Mouse (Mus musculus): ENCODE data around the gene Nr5a2. TPM values are rescaled to one million over a fixed set of nuclear protein-coding genes. Genes with fewer than 3 reads are reported as not detected.

The Nr5a2 gene
- polyA plus RNA-seq (2017; shearing (Covaris generic)) = under 1 TPM in 1 of 2 experiments, not detected in 1; 0.42 TPM

GRCm38 (mm10) chr1:136960428-136961012 is at the start of gene Nr5a2:
Gene Nr5a2, minus strand, starts transcription at chr1:136960448.
- ATAC-seq = no peak

- ATAC-seq = no peak
Measured at GRCm38 (mm10) chr1:137008726-137009239, 48.5 kb upstream of the Nr5a2 start.

- no peak for ATAC-seq
Measured at GRCm38 (mm10) chr1:137003816-137004215, 43.6 kb upstream of the Nr5a2 start.

- no peak for ATAC-seq
Measured at GRCm38 (mm10) chr1:137003144-137003543, 42.9 kb upstream of the Nr5a2 start.

- no peak for ATAC-seq
Measured at GRCm38 (mm10) chr1:136991762-136992352, 31.6 kb upstream of the Nr5a2 start.

GRCm38 (mm10) chr1:136980253-136980893 is 20.1 kb upstream of the Nr5a2 start:
- ATAC-seq = no peak

GRCm38 (mm10) chr1:136977867-136978266 is 17.6 kb upstream of the Nr5a2 start:
- no peak for ATAC-seq

GRCm38 (mm10) chr1:136974040-136974439 is 13.8 kb upstream of the Nr5a2 start:
- ATAC-seq = no peak

- ATAC-seq = no peak
Measured at GRCm38 (mm10) chr1:136973016-136973415, 12.8 kb upstream of the Nr5a2 start.

GRCm38 (mm10) chr1:136970995-136971394 is 10.7 kb upstream of the Nr5a2 start:
- no peak for ATAC-seq

GRCm38 (mm10) chr1:136966728-136967386 is 6.6 kb upstream of the Nr5a2 start:
- no peak for ATAC-seq

GRCm38 (mm10) chr1:136959491-136959890 is 757 bp downstream of the Nr5a2 start:
- no peak for ATAC-seq

- ATAC-seq = no peak
Measured at GRCm38 (mm10) chr1:136958666-136959065, 1.6 kb downstream of the Nr5a2 start.

- no peak for ATAC-seq
Measured at GRCm38 (mm10) chr1:136958185-136958584, 2.1 kb downstream of the Nr5a2 start.

GRCm38 (mm10) chr1:136957696-136958095 is 2.6 kb downstream of the Nr5a2 start:
- no peak for ATAC-seq

GRCm38 (mm10) chr1:136954108-136954494 is 6.1 kb downstream of the Nr5a2 start:
- ATAC-seq = no peak

- no peak for ATAC-seq
Measured at GRCm38 (mm10) chr1:136953444-136954107, 6.7 kb downstream of the Nr5a2 start.

- ATAC-seq = no peak
Measured at GRCm38 (mm10) chr1:136952609-136953311, 7.5 kb downstream of the Nr5a2 start.

- ATAC-seq = no peak
Measured at GRCm38 (mm10) chr1:136951946-136952531, 8.2 kb downstream of the Nr5a2 start.

GRCm38 (mm10) chr1:136951155-136951650 is 9.0 kb downstream of the Nr5a2 start:
- no peak for ATAC-seq

- ATAC-seq = no peak
Measured at GRCm38 (mm10) chr1:136949323-136949741, 10.9 kb downstream of the Nr5a2 start.
